Mouse (Mus musculus): ENCODE measurements at regions not wholly inside any gene's neighbourhood (a gene's known extent, or its start where the extent isn't known, plus 50 kb on each side); places are given as distances from the start of the nearest gene placed in this dataset.
A peak's percentile ranks its signal among the peaks of the same experiment; 100 is the strongest.

DNA sequence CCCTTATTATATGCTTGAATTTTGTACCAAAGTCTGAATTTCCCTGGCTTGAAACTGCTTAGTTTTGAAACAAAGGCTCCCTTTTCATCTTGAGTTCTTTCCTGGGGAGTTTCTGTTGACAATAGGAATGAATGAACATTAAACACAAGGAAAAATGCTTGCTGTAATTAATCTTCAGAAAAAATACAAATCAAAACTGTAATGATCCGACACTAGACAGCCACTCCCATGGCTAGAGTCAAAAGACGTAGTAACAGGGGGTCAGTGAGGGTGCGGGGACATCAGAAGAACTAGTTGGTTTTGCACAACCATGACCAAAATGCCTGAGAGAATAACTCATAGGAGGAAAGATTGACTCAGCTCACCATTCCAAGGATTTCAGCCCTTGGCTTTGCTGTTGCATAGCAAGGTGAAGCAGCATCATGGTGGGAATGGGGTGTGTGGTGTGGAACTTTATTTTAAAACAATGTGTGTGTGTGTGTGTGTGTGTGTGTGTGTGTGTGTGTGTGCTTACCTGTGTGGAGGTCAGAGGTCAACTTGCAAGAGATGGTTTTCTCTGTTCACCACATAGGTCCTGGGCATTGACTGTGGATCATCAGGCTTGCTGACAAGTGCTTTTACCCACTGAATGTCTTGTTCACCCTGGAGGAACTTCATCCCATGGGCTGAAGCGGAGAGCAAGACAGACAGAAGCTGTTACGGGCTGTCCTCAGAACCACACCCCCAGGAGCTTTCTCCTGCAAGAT lies 63.2 kb upstream of the Agps start:
- no peak overlapping the region for H3K4me3 ChIP-seq (replicated peaks; ENCODE audit: low read length)
- WGBS = 66% methylated on average over 5 of the region's 5 CpGs
- H3K4me1 ChIP-seq (ENCODE audit: control insufficient read depth, insufficient read depth, low read length) = peaks cover 13% of the 10 kb centered on the region
- peak overlapping the region; percentile 90 for H3K27ac ChIP-seq (ENCODE audit: low read length)
- H3K27me3 ChIP-seq (ENCODE audit: control insufficient read depth, insufficient read depth, low read length) = no peaks in the 10 kb centered on the region
- H3K4me2 ChIP-seq (ENCODE audit: low read depth, low read length) = peak overlapping the region; percentile 14
- H3K36me3 ChIP-seq (ENCODE audit: control insufficient read depth, insufficient read depth, low read length) = no peaks in the 10 kb centered on the region
- H3K9ac ChIP-seq (ENCODE audit: low read length) = no peak overlapping the region
- no peak for ATAC-seq (ENCODE audit: insufficient read depth, low FRiP score)
- no peaks in the 10 kb centered on the region for H3K9me3 ChIP-seq (replicated peaks; ENCODE audit: control insufficient read depth, low read length)

DNA sequence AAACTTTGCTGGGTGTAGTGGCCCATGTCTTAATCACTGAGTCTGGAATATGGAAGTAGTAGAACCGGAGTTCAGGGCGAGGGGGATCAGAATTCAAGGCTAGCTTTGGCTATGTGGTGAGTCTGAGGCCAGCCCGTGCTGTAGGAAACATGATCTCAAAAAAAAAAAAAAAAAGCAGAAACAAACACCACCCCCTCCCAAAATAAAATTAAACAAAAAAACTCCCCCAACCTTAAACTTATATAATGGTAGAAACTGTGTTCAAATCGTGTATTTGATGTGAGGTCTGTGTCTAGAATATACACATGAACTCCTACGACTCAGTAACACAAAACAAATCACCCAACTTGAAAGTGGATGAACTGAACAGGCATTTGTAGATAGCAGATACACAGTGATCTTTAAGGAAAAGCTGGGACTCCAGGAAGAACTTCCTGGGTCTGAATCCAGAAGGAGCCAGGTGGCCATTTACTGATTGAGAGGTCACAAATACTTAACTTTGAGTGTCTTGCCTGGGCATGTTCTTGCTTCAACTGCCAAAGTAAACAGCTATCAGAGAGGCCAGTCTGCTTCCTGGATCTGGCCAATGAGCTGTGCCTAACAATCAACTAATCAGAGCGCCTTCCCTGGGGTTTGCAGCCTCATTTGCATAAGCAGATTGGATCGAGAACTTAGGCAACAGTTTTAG lies 63.6 kb upstream of the Nfe2l2 start:
- 46% methylated on average over 7 of the region's 7 CpGs for WGBS
- Histone ChIP-seq H3K27ac (ENCODE audit: low read length) (peak overlapping the region; percentile 90), H3K9ac (ENCODE audit: low read length) (no peak overlapping the region), H3K27me3 (ENCODE audit: control insufficient read depth, insufficient read depth, low read length) (no peaks in the 10 kb centered on the region), H3K9me3 (replicated peaks; ENCODE audit: control insufficient read depth, low read length) (no peaks in the 10 kb centered on the region), H3K4me1 (ENCODE audit: control insufficient read depth, insufficient read depth, low read length) (peaks cover 8% of the 10 kb centered on the region), H3K36me3 (ENCODE audit: control insufficient read depth, insufficient read depth, low read length) (no peaks in the 10 kb centered on the region), H3K4me3 (replicated peaks; ENCODE audit: low read length) (no peak overlapping the region), H3K4me2 (ENCODE audit: low read depth, low read length) (peak overlapping the region; percentile 14)
- peak; percentile 75; the same call in 1 of the 2 replicates for ATAC-seq (ENCODE audit: insufficient read depth, low FRiP score)

DNA sequence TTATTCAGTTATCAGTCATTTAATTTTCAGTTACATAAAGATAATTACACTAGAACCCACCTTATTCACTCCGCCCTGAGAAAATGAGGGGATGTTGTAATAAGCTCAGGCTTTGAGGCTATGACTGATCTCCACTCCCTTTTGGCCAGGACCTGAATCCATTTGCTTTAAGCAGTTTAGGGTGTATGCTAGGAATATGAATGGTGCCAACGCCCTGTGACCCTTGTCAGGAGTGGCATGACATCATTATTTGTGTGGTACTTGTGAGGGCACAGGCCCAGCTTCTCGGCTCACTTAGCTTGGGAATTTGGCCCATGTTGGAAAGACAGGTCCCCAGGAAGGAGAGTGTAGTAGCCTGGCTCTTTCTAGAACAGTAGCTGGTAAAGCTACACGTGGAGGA lies 61.0 kb upstream of the Nfe2l2 start:
- peaks cover 6% of the 10 kb centered on the region; the same call in 1 of the 2 replicates for H3K4me1 ChIP-seq (ENCODE audit: control insufficient read depth, insufficient read depth, low read length)
- 57% methylated on average over 4 of the region's 4 CpGs for whole genome bisulfite sequencing

DNA sequence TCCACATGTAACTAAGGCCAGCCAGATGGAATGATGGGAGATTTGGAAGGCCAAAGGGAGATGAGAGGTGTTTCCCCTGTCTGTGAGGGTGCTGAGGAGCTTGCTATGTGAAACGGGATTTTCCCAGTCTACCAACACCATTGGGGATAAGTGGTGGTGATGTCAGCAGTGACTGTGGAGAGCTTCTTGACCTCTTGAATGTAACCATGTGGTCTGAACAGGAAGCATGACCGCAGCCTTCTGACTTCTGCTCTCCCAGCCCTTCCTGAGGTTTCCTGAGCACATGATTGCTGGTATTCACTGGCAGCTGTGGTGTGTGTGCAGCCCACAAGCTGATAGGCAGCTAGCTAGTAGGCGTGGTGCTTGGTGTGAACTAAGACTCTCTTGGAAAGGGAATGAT lies 58.8 kb upstream of the Nfe2l2 start:
- WGBS = 55% methylated on average over 3 of the region's 3 CpGs
- Histone ChIP-seq H3K4me3 (replicated peaks; ENCODE audit: low read length) (no peak overlapping the region), H3K9ac (ENCODE audit: low read length) (no peak overlapping the region), H3K4me2 (ENCODE audit: low read depth, low read length) (no peak overlapping the region), H3K36me3 (ENCODE audit: control insufficient read depth, insufficient read depth, low read length) (no peaks in the 10 kb centered on the region), H3K27me3 (ENCODE audit: control insufficient read depth, insufficient read depth, low read length) (no peaks in the 10 kb centered on the region), H3K9me3 (replicated peaks; ENCODE audit: control insufficient read depth, low read length) (no peaks in the 10 kb centered on the region), H3K27ac (ENCODE audit: low read length) (no peak overlapping the region), H3K4me1 (ENCODE audit: control insufficient read depth, insufficient read depth, low read length) (peaks cover 12% of the 10 kb centered on the region)
- peak; percentile 57; the same call in 1 of the 2 replicates for ATAC-seq (ENCODE audit: insufficient read depth, low FRiP score)

More for the DNA sequence above, 61.0 kb upstream of the Nfe2l2 start:
- H3K27me3 ChIP-seq (ENCODE audit: control insufficient read depth, insufficient read depth, low read length) = no peaks in the 10 kb centered on the region
- H3K4me3 ChIP-seq (replicated peaks; ENCODE audit: low read length) = no peak overlapping the region
- no peaks in the 10 kb centered on the region for H3K36me3 ChIP-seq (ENCODE audit: control insufficient read depth, insufficient read depth, low read length)
- no peak overlapping the region for H3K9ac ChIP-seq (ENCODE audit: low read length)
- peak; percentile 73; the same call in 1 of the 2 replicates for ATAC-seq (ENCODE audit: insufficient read depth, low FRiP score)
- no peaks in the 10 kb centered on the region for H3K9me3 ChIP-seq (replicated peaks; ENCODE audit: control insufficient read depth, low read length)
- peak overlapping the region; percentile 50 for H3K27ac ChIP-seq (ENCODE audit: low read length)
- H3K4me2 ChIP-seq (ENCODE audit: low read depth, low read length) = no peak overlapping the region

DNA sequence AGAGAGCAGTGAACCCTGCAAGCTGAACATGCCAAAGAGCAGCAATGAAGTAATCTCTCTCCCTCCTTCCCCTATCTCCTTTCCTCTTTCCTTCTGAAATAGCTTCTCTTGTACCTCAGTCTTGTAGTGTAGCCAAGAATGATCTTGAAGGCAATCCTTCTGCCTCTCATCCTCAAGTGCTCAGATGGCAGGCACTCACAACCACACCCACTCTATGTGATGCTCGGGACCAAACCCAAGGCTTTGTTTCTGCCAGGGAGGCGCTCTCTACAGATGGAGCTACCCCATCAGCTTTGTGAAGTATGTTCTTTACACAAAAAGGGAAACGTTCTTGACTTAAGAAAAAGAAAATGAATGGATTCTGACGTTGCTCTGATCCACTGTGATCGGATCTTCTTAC lies 57.6 kb upstream of the Nfe2l2 start:
- Histone ChIP-seq H3K9me3 (replicated peaks; ENCODE audit: control insufficient read depth, low read length) (no peaks in the 10 kb centered on the region), H3K27ac (ENCODE audit: low read length) (no peak overlapping the region), H3K4me3 (replicated peaks; ENCODE audit: low read length) (no peak overlapping the region), H3K4me2 (ENCODE audit: low read depth, low read length) (no peak overlapping the region), H3K27me3 (ENCODE audit: control insufficient read depth, insufficient read depth, low read length) (no peaks in the 10 kb centered on the region), H3K36me3 (ENCODE audit: control insufficient read depth, insufficient read depth, low read length) (no peaks in the 10 kb centered on the region), H3K9ac (ENCODE audit: low read length) (no peak overlapping the region), H3K4me1 (ENCODE audit: control insufficient read depth, insufficient read depth, low read length) (peaks cover 17% of the 10 kb centered on the region)
- WGBS = 74% methylated on average over 5 of the region's 5 CpGs
- ATAC-seq (ENCODE audit: insufficient read depth, low FRiP score) = no peak

DNA sequence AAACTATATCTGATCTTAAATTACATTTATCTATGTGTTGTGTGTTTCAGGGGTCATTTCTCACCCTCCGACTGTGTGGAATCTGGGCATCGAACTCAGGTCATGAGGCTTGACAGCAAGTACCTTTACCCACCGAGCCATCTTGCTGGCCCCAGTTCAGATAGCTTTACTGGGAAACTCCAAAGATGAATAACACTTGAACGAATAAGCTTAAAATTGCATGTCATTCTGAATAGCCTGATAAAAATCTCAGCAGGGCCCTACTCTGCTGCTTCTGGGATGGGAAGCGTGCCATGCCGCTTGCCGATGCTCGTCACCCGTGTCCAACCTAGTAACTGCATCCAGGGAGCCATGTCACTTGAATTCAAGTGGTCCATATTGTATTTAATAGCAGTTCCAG lies 57.2 kb upstream of the Nfe2l2 start:
- H3K9me3 ChIP-seq (replicated peaks; ENCODE audit: control insufficient read depth, low read length) = no peaks in the 10 kb centered on the region
- no peak overlapping the region for H3K4me3 ChIP-seq (replicated peaks; ENCODE audit: low read length)
- peaks cover 21% of the 10 kb centered on the region for H3K4me1 ChIP-seq (ENCODE audit: control insufficient read depth, insufficient read depth, low read length)
- 87% methylated on average over 9 of the region's 9 CpGs for WGBS
- H3K27ac ChIP-seq (ENCODE audit: low read length) = no peak overlapping the region
- no peak overlapping the region for H3K9ac ChIP-seq (ENCODE audit: low read length)
- H3K4me2 ChIP-seq (ENCODE audit: low read depth, low read length) = no peak overlapping the region
- no peak for ATAC-seq (ENCODE audit: insufficient read depth, low FRiP score)
- H3K36me3 ChIP-seq (ENCODE audit: control insufficient read depth, insufficient read depth, low read length) = no peaks in the 10 kb centered on the region
- H3K27me3 ChIP-seq (ENCODE audit: control insufficient read depth, insufficient read depth, low read length) = no peaks in the 10 kb centered on the region

DNA sequence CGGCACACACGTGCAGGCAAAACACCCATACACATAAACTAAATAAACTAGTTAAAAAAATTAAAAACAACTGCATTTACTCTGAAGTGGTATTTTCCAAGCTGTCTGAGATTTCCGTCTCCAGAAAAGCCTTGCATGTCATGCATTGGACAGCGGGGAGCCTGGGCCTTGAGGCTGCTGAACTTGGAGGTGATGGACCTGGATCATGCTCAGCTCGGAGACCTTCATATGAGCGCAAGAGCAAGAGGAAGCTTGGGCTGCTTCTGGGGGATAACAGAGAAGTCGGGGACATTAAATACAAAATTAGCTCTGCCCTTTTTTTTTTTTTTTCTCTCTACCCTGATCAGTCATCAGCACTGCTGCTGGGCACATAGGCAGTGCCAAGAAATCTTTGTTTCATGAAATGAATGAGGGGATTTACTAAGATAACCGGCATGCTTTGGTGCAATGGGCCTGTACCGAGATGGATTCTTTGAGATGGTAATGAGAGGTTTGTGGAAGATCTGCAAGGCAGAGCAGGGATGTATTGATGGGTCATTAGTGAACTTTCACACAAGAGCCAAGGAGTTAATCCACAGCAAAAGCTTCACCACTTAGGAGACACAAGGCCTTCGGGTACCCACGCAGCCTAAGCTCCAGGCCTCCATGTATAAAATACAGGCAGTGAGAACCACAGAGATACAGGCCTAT lies 54.9 kb upstream of the Nfe2l2 start:
- no peak overlapping the region for H3K4me3 ChIP-seq (replicated peaks; ENCODE audit: low read length)
- 82% methylated on average over 11 of the region's 11 CpGs for WGBS

DNA sequence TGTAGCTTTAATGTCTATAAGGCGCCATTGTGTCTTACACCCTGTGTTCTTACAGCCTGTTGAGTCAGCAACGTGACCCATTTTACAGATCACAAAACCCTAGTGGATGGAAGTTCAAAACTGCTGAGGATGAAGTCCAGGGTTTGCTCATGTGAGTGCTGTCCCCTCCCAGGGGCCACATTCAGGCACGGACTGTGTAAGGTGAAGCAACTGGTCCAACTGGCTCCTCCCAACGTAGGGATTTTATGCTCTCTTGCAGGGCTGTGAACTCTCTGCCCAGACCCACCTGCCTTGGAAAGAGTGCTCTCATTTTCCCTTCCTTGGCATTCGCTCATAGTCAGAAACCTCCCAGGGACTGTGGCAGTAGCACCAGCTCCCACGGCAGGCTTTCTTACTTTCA lies 53.8 kb upstream of the Nfe2l2 start:
- peak overlapping the region; percentile 88 for H3K27ac ChIP-seq (ENCODE audit: low read length)
- no peaks in the 10 kb centered on the region for H3K36me3 ChIP-seq (ENCODE audit: control insufficient read depth, insufficient read depth, low read length)
- H3K9me3 ChIP-seq (replicated peaks; ENCODE audit: control insufficient read depth, low read length) = no peaks in the 10 kb centered on the region
- no peak overlapping the region for H3K9ac ChIP-seq (ENCODE audit: low read length)
- no peak overlapping the region for H3K4me3 ChIP-seq (replicated peaks; ENCODE audit: low read length)
- H3K4me1 ChIP-seq (ENCODE audit: control insufficient read depth, insufficient read depth, low read length) = peaks cover 26% of the 10 kb centered on the region
- ATAC-seq (ENCODE audit: insufficient read depth, low FRiP score) = no peak
- WGBS = 81% methylated on average over 6 of the region's 6 CpGs
- H3K4me2 ChIP-seq (ENCODE audit: low read depth, low read length) = no peak overlapping the region
- no peaks in the 10 kb centered on the region for H3K27me3 ChIP-seq (ENCODE audit: control insufficient read depth, insufficient read depth, low read length)

More for the DNA sequence above, 54.9 kb upstream of the Nfe2l2 start:
- Histone ChIP-seq H3K9ac (ENCODE audit: low read length) (no peak overlapping the region), H3K27ac (ENCODE audit: low read length) (0 out of 2 replicates have a peak overlapping the region, but pooled peaks have one; percentile 16), H3K27me3 (ENCODE audit: control insufficient read depth, insufficient read depth, low read length) (no peaks in the 10 kb centered on the region), H3K4me1 (ENCODE audit: control insufficient read depth, insufficient read depth, low read length) (peaks cover 26% of the 10 kb centered on the region), H3K36me3 (ENCODE audit: control insufficient read depth, insufficient read depth, low read length) (no peaks in the 10 kb centered on the region), H3K4me2 (ENCODE audit: low read depth, low read length) (no peak overlapping the region), H3K9me3 (replicated peaks; ENCODE audit: control insufficient read depth, low read length) (no peaks in the 10 kb centered on the region)
- no peak for ATAC-seq (ENCODE audit: insufficient read depth, low FRiP score)

All from stomach, embryonic 16.5 days (tissue).